Mouse (Mus musculus): Measurements from ENCODE around the gene Nr1h5.
A peak's percentile ranks its signal among the peaks of the same experiment; 100 is the strongest.

Gene Nr1h5

DNA sequence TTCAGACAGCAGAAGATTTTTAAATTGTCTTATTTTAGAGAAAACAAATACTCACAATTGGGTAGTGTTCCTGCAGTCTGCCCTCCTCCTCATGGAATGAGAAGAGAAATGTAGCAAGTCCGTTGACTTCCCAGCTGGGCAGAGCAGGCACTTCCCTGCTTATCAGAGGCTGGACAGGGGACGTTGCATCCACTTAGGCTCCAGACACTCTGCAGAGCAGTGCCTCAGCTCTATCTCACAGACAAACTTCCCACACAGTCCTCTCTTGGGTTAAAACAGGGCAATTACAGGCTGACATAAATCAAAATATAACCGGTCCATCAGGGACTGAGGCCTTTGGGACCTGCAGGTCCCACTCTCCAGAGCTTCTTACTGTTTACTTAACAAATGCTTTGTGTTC is at the start of gene Nr1h5:
Gene Nr1h5, minus strand, starts transcription at position 101 of the 400 bp plus-strand sequence.
- no peak for DNase-seq (ENCODE audit: low spot score in 2 of 2)

DNA sequence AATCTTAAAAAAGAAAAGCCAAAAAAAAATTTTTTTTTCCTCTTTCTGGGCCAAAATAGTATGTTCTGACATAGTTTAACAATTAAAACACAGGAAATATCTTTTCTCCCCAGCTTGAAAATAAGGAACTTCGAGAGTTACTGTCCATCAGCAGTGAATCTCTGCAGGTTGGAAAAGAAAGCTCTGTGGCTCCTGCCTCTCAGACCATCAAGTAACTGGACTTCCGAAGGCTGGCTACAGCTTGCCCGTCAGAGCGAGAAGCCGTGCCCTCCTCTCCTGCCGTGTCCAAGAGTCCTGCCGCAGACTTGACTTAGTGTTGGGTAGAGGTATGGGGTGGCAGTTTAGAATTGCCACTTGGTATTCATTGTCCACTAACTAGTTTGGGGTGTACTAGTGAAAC is 37.7 kb upstream of the Nr1h5 start:
- no peak for DNase-seq (ENCODE audit: low spot score in 2 of 2)

DNA sequence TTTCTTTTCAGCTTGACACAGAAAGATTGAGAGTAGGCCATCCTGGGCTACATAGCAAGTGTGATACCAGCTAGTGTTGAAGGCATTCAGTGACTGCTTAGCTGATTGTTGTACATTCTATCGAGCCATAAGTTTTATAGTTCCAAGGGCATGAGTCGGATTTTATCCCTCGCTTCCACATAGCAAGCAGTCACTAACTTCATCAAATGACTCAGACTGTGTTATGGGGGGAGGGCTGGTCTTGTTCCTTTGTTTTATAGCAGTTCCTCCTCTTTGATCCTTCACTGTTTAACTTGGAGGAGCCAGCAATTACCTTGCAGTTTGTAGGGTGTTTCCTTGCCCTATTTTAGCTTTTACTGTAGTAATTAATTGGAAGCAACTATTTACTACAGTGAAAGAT is 33.7 kb upstream of the Nr1h5 start:
- DNase-seq (ENCODE audit: low spot score in 2 of 2): no peak

DNA sequence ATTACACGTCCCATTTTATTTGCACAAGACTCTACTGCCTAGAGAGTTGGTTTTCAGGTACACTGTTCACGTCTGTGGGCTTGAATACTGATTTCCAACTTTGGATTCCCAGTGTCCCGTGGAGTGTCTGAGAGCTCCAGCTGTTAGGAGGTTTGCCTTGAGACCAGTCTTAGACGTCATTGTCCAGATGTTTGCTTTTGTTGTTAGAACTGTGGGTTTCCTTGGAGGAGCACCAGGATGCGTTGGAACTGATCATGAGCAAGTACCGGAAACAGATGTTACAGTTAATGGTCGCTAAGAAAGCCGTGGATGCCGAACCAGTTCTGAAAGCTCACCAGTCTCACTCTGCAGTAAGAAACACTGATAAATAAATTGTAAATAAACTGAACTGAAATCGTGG is 33.1 kb upstream of the Nr1h5 start:
- DNase-seq (ENCODE audit: low spot score in 2 of 2): no peak

DNA sequence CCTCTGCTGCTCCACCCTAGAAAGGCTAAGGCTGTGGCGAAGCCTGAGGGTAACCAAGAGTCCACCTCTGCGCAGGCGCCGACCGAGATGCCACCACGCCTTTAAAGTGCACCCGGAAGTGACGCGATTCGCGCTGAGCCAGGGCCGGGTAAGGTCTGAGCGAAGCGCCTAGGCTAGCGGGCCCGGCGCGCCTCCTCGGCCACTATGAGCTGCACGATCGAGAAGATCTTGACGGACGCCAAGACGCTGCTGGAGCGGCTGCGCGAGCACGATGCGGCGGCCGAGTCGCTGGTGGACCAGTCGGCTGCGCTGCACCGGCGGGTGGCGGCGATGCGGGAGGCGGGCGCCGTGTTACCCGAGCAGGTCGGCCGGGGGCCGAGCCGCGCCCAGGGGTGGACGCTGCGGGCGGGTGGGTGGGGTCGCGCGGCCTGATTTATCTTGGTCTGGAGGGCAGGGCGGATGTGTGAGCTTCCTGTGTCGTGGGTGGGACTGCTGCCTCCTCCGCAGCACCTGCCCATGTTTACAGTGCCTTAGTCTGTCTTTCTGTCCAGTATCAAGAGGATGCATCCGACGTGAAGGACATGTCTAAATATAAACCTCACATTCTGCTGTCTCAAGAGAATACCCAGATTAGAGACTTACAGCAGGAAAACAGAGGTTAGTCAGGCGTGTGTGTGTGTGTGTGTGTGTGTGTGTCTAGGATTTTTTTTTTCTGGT is 31.8 kb upstream of the Nr1h5 start, which contains the start of gene Sike1:
Gene Sike1, plus strand, starts transcription at position 104 of the 717 bp plus-strand sequence.
- peak; percentile 92 to 96 for DNase-seq (ENCODE audit: low spot score in 2 of 2)

DNA sequence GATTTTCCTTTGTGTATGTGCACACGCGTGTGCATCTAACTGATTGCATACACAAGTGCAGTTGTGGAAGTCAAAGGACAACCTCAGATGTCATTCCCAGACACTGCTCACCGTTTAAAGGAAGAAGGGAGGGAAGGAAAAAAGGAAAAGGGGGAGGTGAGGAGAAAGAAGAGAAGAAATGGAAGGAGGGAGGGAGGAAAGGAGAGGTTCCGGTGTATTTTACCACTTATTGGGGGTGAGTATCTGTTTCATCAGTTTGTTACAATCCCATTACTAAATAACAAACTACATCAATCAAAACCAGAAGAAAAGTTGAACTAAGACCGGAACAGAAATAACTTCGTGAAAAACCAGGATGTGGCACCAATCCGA is 31.3 kb upstream of the Nr1h5 start:
- no peak for DNase-seq (ENCODE audit: low spot score in 2 of 2)

DNA sequence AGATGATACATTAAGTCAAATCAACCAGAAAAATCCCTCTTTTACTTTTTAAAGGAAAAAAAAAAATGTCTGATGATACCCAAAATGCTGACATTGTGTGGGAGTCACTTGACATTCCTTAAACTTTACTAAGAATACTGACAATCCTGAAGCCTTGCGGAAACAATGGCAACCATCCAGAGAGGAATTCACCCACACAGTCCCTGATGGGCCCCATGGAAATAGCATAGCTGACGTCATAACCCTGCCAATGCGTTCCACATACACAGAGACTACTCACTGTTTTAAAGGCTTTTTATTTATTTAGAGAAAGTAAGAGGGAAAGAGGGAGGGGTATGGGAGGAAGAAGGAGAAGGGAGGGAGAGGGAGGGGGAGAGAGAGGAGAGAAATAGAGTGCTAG is 29.0 kb upstream of the Nr1h5 start:
- no peak for DNase-seq (ENCODE audit: low spot score in 2 of 2)

DNA sequence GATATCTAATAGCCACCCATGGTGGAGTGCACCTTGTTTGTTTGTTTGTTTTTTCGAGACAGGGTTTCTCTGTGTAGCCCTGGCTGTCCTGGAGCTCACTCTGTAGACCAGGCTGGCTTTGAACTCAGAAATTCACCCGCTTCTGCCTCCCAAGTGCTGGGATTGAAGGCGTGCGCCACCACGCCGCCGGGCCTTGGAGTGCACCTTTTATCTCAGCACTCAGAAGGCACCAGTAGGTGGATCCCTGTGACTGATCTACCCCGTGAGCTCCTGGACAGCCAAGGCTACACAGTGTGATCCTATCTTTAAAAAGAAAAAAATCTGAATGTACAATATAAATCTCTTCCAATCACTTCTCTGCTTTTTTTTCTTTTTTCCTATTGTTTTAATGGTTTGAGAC is 27.1 kb upstream of the Nr1h5 start:
- no peak for DNase-seq (ENCODE audit: low spot score in 2 of 2)

DNA sequence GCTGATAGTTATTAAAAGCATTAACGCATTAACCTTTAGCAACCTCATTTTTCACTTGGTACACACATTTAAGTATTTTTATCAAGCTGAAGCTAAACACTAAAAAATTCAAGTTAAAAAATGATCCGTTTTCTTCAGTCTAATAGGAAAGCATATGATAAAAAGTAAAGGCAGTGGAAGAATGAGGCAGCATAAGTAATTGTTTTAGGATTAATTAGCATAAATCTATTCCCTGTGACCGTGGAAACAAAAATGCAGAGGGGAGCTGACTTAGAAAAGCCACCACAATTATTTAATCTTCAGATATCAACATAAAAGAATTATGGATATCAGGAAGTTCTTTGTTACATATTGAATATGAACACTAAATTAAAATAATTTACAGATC is 16.4 kb upstream of the Nr1h5 start:
- DNase-seq (ENCODE audit: low spot score in 2 of 2): no peak

DNA sequence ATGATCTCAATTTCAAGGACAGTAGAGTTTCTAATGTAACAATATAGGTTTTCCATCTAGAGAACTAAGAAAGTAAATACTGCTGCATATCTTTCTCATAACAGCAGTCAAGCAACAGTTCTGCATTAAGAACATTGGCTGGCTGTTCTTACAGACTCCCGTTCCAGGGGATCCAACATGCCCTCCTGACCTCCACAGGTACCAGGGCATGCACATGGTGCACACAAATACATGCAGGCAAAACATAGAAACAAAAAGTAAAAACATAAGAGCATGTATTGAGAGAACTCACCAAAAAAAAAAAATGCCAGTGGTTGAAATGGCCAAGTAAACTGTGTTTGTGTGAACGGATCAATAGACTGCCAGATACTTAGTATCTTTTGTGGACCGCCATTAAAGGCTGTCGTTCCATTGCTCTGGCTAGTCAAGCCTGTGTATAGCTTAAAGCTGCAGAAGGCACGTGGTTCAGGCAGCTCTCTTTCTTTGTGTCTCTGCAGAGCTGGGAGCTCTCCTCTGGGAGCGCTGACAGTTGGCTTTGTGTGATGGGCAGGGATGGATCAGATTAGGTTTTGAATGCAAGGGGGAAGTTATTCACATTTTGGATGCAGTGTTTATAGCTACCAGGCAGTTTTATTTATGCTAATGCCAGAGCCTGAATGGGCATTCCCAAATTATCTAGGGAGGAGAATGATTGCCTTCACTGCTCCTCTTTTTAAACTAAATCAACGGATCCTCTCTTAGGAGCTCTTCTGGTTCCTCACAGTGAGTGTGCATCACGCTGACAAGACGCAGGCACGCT is 15.8 kb upstream of the Nr1h5 start:
- no peak for DNase-seq (ENCODE audit: low spot score in 2 of 2)

DNA sequence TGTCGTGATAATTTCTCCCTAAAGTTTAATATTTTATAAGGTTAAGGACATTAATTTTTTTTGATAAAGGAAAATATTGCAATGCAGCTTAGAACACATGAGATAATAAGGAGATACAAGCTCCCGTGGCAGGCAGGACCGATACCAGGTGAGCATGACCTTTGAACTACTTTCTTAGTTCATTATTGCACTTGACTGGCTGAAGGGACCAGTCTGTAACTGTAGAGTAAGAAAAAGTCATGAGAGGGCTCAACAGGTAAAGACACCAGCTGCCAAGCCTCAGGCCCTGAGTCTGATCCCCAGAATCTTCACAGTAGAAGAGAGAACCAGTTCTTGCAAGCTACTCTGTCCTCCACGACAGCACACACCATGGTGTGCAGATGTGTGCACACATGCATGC is 13.0 kb upstream of the Nr1h5 start:
- DNase-seq (ENCODE audit: low spot score in 2 of 2): no peak

DNA sequence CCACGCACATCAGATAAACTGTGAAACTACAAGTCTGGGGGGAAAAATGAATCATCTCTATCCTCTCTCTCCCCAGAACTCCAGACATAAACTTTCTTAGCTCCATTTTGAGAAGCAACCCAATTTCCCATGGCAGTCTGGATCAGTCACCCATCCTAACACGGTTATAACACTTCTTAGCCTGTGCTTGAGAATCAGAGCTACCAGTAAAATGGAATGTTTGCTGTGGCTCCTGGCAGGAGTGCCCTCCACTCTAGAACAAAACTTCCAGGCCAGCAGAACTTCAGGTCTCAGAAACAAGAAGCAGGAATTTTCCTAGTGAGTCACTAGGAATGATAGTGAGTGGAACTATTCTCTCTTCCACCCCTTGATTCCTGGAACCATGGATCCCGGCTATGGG is 6.6 kb upstream of the Nr1h5 start:
- peak in 1 of 2 experiments; percentile 13 for DNase-seq (ENCODE audit: low spot score in 2 of 2)

DNA sequence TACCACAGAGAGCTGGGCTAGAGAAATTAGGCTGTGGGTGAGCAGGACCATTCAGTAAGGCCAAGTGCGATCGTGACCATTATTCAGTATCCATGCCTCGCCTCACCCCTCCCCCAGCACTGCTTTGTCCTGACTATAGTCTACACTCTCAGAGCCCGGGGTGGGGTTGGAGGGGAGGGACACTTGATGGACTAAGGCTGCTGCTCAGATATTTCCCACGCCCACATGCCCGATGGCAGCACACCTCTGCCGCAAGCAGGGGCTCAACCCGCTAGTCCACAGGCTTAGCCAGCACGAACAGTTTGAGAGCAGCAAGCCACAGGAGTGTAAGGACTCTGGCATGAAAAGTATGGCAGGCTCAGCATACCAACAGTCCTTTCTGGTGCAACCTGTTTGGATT is 6.1 kb upstream of the Nr1h5 start:
- peak in 1 of 2 experiments; percentile 30 for DNase-seq (ENCODE audit: low spot score in 2 of 2)

DNA sequence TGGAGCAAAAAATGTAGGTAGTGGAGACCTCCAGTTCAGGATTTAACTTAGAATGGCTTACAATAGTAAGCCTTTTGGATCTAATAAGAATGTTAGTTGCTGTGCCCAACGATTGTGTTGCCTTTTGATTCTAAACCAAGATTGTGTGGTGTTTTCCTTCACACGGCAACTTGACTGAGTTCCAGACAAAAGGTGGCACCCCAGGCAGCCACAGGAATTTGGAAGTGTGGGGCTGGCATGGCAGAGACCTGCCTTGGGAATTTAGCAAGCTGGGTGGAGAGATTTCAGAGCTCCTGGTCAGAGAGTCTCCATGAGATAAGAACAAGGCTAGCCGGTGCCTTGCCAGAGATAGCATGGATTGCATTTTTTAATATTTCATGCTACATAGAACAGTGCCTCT is 8.3 kb downstream of the Nr1h5 start:
- DNase-seq (ENCODE audit: low spot score in 2 of 2): no peak

DNA sequence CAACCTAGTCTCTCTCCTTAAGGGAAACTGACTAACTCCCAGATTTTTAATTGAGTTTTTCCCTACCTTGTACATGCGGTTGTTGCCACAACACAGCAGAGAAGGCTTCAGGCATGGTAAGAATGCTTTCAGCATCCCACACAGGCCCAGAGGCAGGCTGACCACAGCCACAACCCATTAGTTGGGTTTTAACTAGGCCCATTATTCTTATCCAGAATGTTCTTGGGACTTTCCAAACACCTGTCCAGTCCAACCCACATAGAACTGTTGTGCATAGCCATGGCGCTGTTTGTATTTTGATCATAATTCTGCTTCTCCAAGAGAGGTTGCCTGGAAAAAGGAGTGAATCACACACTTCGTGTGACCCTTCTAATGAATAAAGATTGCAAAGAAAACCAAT is 8.8 kb downstream of the Nr1h5 start:
- no peak for DNase-seq (ENCODE audit: low spot score in 2 of 2)

DNA sequence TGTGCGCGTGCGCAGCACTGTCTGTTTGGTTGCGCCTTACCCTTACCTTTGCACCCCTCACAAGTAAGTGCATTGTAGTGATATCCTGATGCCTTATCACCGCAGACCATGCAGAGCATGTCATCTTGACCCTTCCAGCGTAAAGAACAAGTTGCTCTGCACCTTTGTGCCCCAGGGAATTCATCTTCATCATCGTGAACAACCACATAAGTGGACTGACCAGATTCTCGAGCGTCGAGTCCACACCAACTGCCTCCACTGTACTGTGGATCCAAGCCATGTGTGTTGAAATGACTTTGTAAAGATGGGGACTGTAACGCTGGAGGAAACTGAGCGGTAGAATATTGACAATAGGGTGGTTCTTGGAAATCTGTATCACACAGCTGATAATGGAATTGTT is 9.5 kb downstream of the Nr1h5 start:
- no peak for DNase-seq (ENCODE audit: low spot score in 2 of 2)

DNA sequence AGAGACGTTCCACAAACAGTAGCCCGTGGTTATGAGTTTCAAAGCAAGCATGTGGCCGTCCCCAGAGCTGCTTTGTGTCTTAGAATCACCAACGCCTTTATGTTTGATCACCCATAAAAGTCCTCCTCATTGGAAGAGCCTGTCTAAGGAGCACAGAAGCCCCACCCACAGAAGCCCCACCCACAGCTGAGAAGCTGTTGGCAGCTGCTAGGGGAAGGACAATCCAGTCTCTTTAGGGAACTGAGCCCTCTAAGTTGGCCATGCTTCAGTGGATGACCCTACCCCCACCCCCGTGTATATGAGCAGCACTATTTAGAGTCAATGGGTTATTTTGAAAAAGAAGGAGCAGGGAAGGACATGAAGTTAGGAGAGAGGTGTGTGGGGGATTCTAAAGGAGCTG is 17.1 kb downstream of the Nr1h5 start:
- DNase-seq (ENCODE audit: low spot score in 2 of 2): peak in 1 of 2 experiments; percentile 21

DNA sequence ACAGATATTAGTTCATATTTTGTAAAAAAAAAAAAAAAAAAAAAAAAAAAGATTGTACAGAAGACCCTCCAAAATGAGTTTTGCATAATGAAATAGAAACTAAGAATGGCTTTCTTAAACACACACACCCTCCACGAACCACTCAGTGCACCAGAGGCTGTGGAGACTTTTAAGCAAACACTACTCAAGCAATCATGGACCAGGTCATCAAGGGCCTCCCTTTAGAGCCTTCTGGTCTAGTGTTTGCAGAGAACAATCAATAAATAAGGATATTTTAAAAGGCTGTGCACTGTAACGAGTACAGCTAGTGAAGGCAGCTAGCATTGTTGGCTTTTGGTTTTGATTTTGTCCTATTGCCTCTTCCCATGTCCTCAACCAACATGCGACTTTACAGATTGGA is 17.6 kb downstream of the Nr1h5 start:
- DNase-seq (ENCODE audit: low spot score in 2 of 2): no peak

DNA sequence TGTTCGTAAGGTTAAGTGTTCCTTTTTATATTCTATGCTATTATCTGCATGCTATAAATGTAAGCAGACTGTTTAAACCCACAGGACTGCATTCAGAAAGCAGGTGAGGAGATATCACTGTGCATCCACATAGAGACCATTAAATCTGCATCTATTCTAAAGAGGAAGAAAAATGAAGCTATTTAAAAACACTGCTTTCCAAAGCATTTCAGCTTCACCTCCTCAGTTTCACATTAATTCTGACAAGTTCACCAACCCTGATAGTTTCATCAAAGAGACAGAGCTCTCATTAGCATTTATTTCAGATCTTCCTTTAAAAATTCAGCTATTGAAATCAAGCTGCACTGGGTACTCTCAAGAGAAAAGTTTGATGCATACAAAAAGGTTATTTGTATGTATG is 25.8 kb downstream of the Nr1h5 start:
- DNase-seq (ENCODE audit: low spot score in 2 of 2): no peak

DNA sequence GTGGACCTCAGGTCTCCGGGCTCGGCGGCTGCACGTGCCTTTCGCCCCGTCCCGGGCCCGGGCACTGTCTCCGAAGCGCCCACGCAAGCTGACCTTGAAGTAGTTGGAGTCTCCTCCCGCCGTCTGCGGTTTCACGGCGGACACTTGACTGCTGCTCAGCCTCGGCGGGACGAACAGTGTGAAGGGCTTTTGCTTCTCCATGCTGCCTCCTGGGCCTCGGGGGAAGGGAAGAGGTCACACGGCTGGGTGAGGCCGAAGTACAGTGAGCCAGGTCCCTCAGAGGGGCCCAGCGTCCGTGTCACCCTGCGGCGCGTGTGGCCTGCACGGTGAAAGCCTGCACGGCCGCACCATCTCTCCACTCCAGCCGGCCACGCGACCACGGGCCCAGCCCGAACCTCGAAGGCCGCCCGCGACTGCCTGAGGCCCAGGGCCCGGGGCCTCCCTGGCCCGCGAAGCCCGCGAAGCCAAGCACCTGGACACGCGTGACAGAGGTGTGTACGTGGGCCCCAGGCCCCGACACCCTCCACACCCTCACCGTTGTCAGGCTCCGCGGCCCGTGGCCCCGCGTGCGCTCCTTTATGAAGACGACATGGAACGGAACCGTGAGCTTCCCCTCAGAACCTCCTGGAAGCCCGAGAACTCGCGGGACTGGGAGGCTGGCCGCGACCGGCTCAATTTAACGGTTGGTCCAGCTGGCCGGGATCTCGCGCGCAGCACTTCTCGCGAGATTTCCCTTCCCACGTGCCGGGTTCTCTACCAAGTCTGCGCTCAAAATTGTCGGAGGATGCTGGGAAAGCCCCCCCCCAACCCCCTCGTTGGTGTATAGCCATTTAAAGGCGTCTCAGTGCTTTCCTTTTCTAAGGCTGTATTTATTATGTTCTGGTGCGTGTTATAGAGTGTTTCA is 28.2 kb downstream of the Nr1h5 start, which contains the start of gene Sycp1:
Gene Sycp1, minus strand, starts transcription at position 650 of the 904 bp plus-strand sequence.
- no peak for DNase-seq (ENCODE audit: low spot score in 2 of 2)

DNA sequence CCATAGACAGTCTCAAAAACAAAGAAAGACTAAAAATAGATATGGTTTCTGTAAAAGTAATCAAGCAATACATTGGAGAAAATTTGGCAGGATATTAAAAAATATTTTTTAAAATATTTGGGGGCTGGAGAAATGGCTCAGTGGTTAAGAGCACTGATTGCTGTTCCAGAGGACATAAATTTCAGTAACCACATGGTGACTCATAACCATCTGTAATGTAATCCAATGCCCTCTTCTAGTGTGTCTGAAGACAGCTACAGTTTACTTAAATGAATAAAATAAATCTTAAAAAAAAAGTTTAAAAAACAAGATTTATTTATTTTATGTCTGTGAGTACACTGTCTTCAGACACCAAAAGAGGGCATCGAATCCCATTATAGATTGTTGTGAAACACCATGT is 64.8 kb downstream of the Nr1h5 start:
- DNase-seq (ENCODE audit: low spot score in 2 of 2): no peak

Measured in spleen, postnatal 4 days (tissue).